Mouse (Mus musculus) naive thymus-derived CD4-positive, alpha-beta T cell, adult 5 months (primary cell): ENCODE results near the gene Vmn1r229. TPM values are rescaled to one million over a fixed set of nuclear protein-coding genes. Genes with fewer than 3 reads are reported as not detected.

Experiments
- polyA plus RNA-seq: library from polyadenylated mRNA; unstranded; fragments of 100-300 nt; shearing (Covaris generic); gene quantifications from one replicate; pipeline ENCODE4 v1.2.1, GENCODE M21; 2017

Vmn1r229 gene
- not detected for polyA plus RNA-seq

GRCm38 (mm10) chr17:20811255-20811654 is at the start of gene Vmn1r229:
Gene Vmn1r229 (plus strand): TSS chr17:20811555.

GRCm38 (mm10) chr17:20786057-20786456 is 25.3 kb upstream of the Vmn1r229 start, which contains the start of gene Vmn1r228:
Gene Vmn1r228 (minus strand): TSS chr17:20786157.

GRCm38 (mm10) chr17:20840144-20840543 is 28.8 kb downstream of the Vmn1r229 start, which contains the start of gene Vmn1r230:
Gene Vmn1r230 (plus strand): TSS chr17:20840444.

Other genes with a start within 250 kb of the Vmn1r229 start
- gene Vmn2r109, start 246.8 kb upstream of the Vmn1r229 start, polyA plus RNA-seq = not detected
- not detected for gene Vmn2r110, start 215.1 kb upstream of the Vmn1r229 start, polyA plus RNA-seq
- gene Fpr-rs3, start 186.7 kb upstream of the Vmn1r229 start, polyA plus RNA-seq = not detected
- not detected for gene Vmn1r226, start 128.7 kb upstream of the Vmn1r229 start, polyA plus RNA-seq
- not detected for gene Vmn1r227, start 81.7 kb upstream of the Vmn1r229 start, polyA plus RNA-seq
- not detected for gene Vmn1r228, start 25.4 kb upstream of the Vmn1r229 start, polyA plus RNA-seq
- gene Vmn1r230, start 28.9 kb downstream of the Vmn1r229 start, polyA plus RNA-seq = not detected
- not detected for gene Vmn1r231, start 93.5 kb downstream of the Vmn1r229 start, polyA plus RNA-seq
- not detected for gene Vmn1r232, start 108.2 kb downstream of the Vmn1r229 start, polyA plus RNA-seq
- 255 TPM for gene Ppp2r1a, start 133.8 kb downstream of the Vmn1r229 start, polyA plus RNA-seq
- gene Vmn1r233, start 184.9 kb downstream of the Vmn1r229 start, polyA plus RNA-seq = 0.20 TPM
- gene Zfp160, start 197.3 kb downstream of the Vmn1r229 start, polyA plus RNA-seq = 8.6 TPM